Mouse (Mus musculus) lung, postnatal 0 days (tissue): Measurements from ENCODE around the gene Bmp8b. TPM values are rescaled to one million over a fixed set of nuclear protein-coding genes. Genes with fewer than 3 reads are reported as not detected.
A peak's percentile ranks its signal among the peaks of the same experiment; 100 is the strongest.
"Not testable (repeated sequence)": the region's sequence is repeated elsewhere in the genome, so short reads cannot be mapped to it uniquely, and the experiment has no call there.

Experiments
- ATAC-seq: fragments of 200-750 bp; cut with Nextera tagmentation; 2 replicates; pipeline ENCODE4 v1.8.0; 2017; ENCODE audit warnings: moderate library complexity
- DNase-seq: peaks from one replicate; pipeline ENCODE4 v3.0.0-alpha.2; 2016; ENCODE audit warnings: low spot score
- H3K27ac ChIP-seq: fragments of 300-500 bp; sonication (generic); 2 replicates; pipeline ENCODE4 v1.5.1; 2014; ENCODE audit warnings: antibody characterized with exemption, mild to moderate bottlenecking, low read length, mixed read lengths
- H3K27me3 ChIP-seq: fragments of 300-500 bp; sonication (generic); replicated peaks from 2 replicates; pipeline ENCODE4 v1.6.1; 2014; ENCODE audit warnings: low read length, mixed read lengths; ENCODE audit not compliant: insufficient read depth
- H3K36me3 ChIP-seq: fragments of 300-500 bp; sonication (generic); 2 replicates; pipeline ENCODE4 v1.6.1; 2014; ENCODE audit warnings: low read length, mixed read lengths; ENCODE audit not compliant: insufficient read depth
- H3K4me1 ChIP-seq: fragments of 300-500 bp; sonication (generic); 2 replicates; pipeline ENCODE4 v1.6.1; 2014; ENCODE audit warnings: antibody characterized with exemption, low read depth, low read length, mixed read lengths; ENCODE audit not compliant: insufficient read depth
- H3K4me2 ChIP-seq: fragments of 300-500 bp; sonication (generic); replicated peaks from 2 replicates; pipeline ENCODE4 v1.6.1; 2014; ENCODE audit warnings: low read depth, mild to moderate bottlenecking, low read length, moderate library complexity, mixed read lengths
- H3K4me3 ChIP-seq: fragments of 300-500 bp; sonication (generic); 2 replicates; pipeline ENCODE4 v1.5.1; 2014; ENCODE audit warnings: low read depth, low read length
- H3K9ac ChIP-seq: fragments of 300-500 bp; sonication (generic); replicated peaks from 2 replicates; pipeline ENCODE4 v1.6.1; 2014; ENCODE audit warnings: low read depth, mild to moderate bottlenecking
- H3K9me3 ChIP-seq: fragments of 300-500 bp; sonication (generic); 2 replicates; pipeline ENCODE4 v1.6.1; 2016; ENCODE audit warnings: low read length, mixed read lengths
- CTCF ChIP-seq: IDR thresholded peaks from 2 replicates; pipeline ENCODE4 v1.5.1; 2016; ENCODE audit warnings: antibody characterized with exemption, mild to moderate bottlenecking
- EP300 ChIP-seq: IDR thresholded peaks from 2 replicates; pipeline ENCODE4 v1.6.1; 2016; ENCODE audit warnings: antibody characterized with exemption, mild to moderate bottlenecking, control low read depth
- WGBS: fragments of 180-500 bp; shearing (Covaris S2); extraction: QIAGEN DNeasy Blood & Tissue Kit; methylation state at CpG from one replicate; pipeline ENCODE4 v1.1.7; 2014; 5-methylcytosine and 5-hydroxymethylcytosine counted together
- polyA plus RNA-seq: library from polyadenylated mRNA; unstranded; fragments of >200 nt; fragmentation: Nextera tagmentation; extraction: Ambion mirVana; gene quantifications from 2 replicates; pipeline ENCODE4 v1.2.1, GENCODE M21; 2015

Gene Bmp8b
- polyA plus RNA-seq, 1 experiment from 2014 or later, result 0.57 TPM

DNA sequence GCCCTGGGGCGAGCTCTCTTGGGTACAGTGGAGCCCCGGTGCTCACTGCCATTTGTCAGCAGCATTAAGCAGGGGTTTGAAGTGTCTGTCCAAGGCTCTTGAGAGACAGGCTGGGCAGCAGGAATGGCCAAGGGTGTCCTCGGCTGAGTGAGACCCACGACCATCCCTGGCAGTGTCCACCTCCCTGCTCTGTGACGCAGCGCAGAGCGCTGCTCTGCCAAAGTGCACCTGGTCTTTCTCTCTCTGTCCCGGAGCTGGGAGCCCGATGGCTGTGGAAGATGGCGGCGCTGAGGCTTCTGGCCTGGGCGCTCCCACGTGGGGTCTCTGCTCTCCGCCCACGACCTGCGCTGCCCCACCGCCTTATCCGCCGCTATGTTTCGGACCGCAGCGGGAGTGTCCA is 11.0 kb downstream of the Bmp8b start, which contains the start of gene Oxct2b:
Gene Oxct2b, plus strand, starts transcription at position 256 of the 400 bp plus-strand sequence.
- Histone ChIP-seq H3K4me3 (no peak within 1 kb of the TSS), H3K9me3 (no peaks in the 10 kb centered on the region), H3K27ac (no peak within 1 kb of the TSS), H3K4me2 (0 out of 2 replicates have a peak within 1 kb of the TSS, but pooled peaks have one; percentile 27), H3K9ac (no peak within 1 kb of the TSS), H3K36me3 (no peaks in the 10 kb centered on the region), H3K27me3 (no peaks in the 10 kb centered on the region), H3K4me1 (no peaks in the 10 kb centered on the region)
- 10% methylated on average over 22 of the region's 22 CpGs for WGBS
- DNase-seq (no peak), ATAC-seq (no peak)
- TF ChIP-seq CTCF (no peak), EP300 (no peak)

DNA sequence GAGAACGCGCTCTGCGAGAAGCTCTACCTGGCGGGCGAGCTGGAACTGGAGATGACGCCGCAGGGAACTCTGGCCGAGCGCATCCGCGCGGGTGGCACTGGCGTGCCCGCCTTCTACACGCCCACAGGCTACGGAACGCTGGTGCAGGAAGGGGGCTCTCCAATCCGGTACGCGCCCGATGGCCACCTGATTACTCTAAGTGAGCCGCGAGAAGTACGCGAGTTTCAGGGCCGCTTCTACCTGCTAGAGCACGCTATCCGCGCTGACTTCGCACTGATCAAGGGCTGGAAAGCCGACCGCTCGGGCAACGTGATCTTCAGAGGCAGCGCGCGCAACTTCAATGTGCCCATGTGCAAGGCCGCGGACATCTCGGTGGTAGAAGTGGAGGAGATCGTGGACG is 11.7 kb downstream of the Bmp8b start:
- H3K27ac ChIP-seq, H3K27me3 ChIP-seq, DNase-seq, ATAC-seq, H3K4me1 ChIP-seq, H3K4me3 ChIP-seq, H3K9me3 ChIP-seq, H3K4me2 ChIP-seq, H3K36me3 ChIP-seq, H3K9ac ChIP-seq: not testable (repeated sequence)
- 19% methylated on average over 26 of the region's 42 CpGs for WGBS

DNA sequence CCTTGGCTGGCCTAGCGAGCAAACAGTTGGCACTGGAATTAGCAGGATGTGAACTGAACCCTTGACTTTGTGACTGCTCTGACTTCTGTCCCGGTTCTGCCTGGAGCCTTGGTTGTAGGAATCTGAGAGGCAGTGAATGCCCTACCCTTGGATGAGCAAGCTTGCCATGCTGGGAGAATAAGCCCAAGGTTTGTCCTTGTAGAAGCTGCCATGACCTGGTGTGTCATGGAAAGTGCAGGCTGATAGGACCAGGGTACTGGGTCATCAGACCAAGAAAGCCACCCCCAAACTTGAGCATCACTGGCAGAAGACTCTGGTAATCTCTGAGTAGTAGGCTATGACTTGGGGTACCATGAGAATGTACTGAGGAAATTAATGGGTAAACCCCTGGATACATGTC is 16.3 kb downstream of the Bmp8b start:
- Histone ChIP-seq H3K27ac (no peak overlapping the region), H3K4me1 (no peaks in the 10 kb centered on the region), H3K4me2 (no peak overlapping the region), H3K9me3 (no peaks in the 10 kb centered on the region), H3K9ac (no peak overlapping the region), H3K4me3 (no peak overlapping the region), H3K36me3 (peaks cover 5% of the 10 kb centered on the region; the same call in 1 of the 2 replicates), H3K27me3 (no peaks in the 10 kb centered on the region)
- DNase-seq (no peak), ATAC-seq (no peak)
- WGBS, result 87% methylated on average over 2 of the region's 2 CpGs
- no peak for TF ChIP-seq CTCF

DNA sequence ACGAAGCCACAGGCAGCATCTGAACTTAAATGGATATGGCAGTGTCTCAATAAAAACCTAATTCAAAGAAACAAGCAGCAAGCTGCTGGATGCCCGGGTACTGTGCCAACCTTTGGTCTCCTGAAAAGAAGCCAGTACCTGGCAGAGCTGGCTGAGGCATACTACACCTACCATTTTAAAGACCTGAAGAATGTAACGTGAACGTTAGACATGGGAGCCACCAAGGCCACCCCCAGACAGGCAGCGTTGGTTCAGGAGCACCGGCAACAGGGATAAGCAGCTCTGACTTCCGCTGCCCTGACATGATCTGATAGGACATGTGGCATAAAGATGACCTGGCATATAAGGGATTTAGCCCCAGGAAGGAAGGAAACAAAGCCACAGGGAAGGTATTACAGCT is 21.7 kb downstream of the Bmp8b start:
- Histone ChIP-seq H3K27me3 (no peaks in the 10 kb centered on the region), H3K9me3 (no peaks in the 10 kb centered on the region), H3K4me3 (no peak overlapping the region), H3K9ac (no peak overlapping the region), H3K4me1 (no peaks in the 10 kb centered on the region), H3K4me2 (no peak overlapping the region), H3K27ac (no peak overlapping the region), H3K36me3 (peaks cover 29% of the 10 kb centered on the region)
- 96% methylated on average over 7 of the region's 7 CpGs for WGBS
- ATAC-seq (no peak), DNase-seq (no peak)
- TF ChIP-seq CTCF, result no peak

DNA sequence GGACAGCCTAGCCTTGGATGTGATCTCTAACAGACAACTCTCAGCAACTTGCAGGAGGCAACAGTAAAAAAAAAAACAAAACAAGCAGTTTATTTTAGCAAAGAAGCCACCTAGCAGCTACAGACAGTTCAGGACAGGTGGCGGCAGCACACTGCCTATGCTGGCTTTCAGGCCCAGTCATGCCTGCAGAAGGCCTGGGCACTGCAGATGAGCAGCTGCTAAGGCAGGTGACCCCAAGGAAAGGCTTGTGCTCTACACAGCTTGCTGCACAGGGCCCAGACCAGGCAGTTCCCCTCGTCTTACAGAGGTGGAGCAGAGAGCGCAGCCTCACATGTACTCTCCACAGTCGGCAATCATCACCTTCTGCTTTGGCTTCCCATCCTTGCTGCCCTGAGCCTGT is 22.1 kb downstream of the Bmp8b start:
- H3K4me3 ChIP-seq, result no peak overlapping the region
- TF ChIP-seq EP300, result no peak
- TF ChIP-seq CTCF, result no peak
- no peaks in the 10 kb centered on the region for H3K9me3 ChIP-seq
- DNase-seq, result no peak
- ATAC-seq, result no peak
- H3K9ac ChIP-seq, result no peak overlapping the region
- peaks cover 33% of the 10 kb centered on the region for H3K36me3 ChIP-seq
- no peaks in the 10 kb centered on the region for H3K4me1 ChIP-seq
- 87% methylated on average over 4 of the region's 4 CpGs for WGBS
- H3K4me2 ChIP-seq, result no peak overlapping the region
- no peaks in the 10 kb centered on the region for H3K27me3 ChIP-seq
- H3K27ac ChIP-seq, result no peak overlapping the region

DNA sequence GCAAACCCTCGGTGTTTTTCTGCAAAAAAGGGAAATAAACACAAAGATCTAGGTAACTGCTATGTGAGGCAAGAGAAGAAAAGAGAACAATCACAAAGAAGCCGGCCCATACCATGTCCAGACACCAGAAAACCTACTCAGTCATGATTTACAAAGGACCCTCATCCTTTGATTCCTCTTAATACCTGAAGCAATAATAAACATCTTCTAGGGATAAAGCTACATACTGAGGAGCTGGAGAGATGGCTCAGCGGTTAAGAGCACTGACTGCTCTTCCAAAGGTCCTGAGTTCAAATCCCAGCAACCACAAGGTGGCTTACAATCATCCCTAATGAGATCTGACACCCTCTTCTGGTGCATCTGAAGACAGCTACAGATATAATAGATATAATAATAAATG is 32.6 kb downstream of the Bmp8b start:
- no peak overlapping the region for H3K4me2 ChIP-seq
- no peaks in the 10 kb centered on the region for H3K27me3 ChIP-seq
- H3K9me3 ChIP-seq, result no peaks in the 10 kb centered on the region
- ATAC-seq (no peak), DNase-seq (no peak)
- no peak overlapping the region for H3K9ac ChIP-seq
- H3K4me1 ChIP-seq, result peaks cover 11% of the 10 kb centered on the region; the same call in 1 of the 2 replicates
- H3K36me3 ChIP-seq, result peaks cover 28% of the 10 kb centered on the region
- no peak overlapping the region for H3K4me3 ChIP-seq
- no peak for TF ChIP-seq EP300
- no peak for TF ChIP-seq CTCF
- no peak overlapping the region for H3K27ac ChIP-seq
- WGBS, result 85% methylated on average over 3 of the region's 3 CpGs
